Mouse (Mus musculus): ENCODE measurements at regions not wholly inside any gene's neighbourhood (a gene's known extent, or its start where the extent isn't known, plus 50 kb on each side); places are given as distances from the start of the nearest gene placed in this dataset.

GRCm38 (mm10) chr2:28309122-28309521 is 116.3 kb downstream of the Olfm1 start:
- TF ChIP-seq CTCF (IDR thresholded peaks at IDR 0.05; ENCODE audit: control insufficient read depth, insufficient read depth, insufficient read length), result no peak
- no peak for TF ChIP-seq MAX (IDR thresholded peaks at IDR 0.05)
- TF ChIP-seq CEBPB (IDR thresholded peaks at IDR 0.05; ENCODE audit: low read depth), result no peak
- no peak for TF ChIP-seq MYOD1 (IDR thresholded peaks at IDR 0.05; ENCODE audit: control insufficient read depth, insufficient read length, low read depth)
- TF ChIP-seq USF1 (IDR thresholded peaks at IDR 0.05; ENCODE audit: low read depth), result no peak
- no peak for TF ChIP-seq MYOG (IDR thresholded peaks at IDR 0.05; ENCODE audit: control insufficient read depth, extremely low read depth, insufficient read length)
